Mouse (Mus musculus) liver, embryonic 14.5 days (tissue): ENCODE measurements around the gene Sulf2.

ENCODE experiments used
- CTCF ChIP-seq: IDR thresholded peaks from 2 replicates; pipeline ENCODE4 v1.5.1; 2016; ENCODE audit warnings: antibody characterized with exemption, low read depth, control low read depth
- EP300 ChIP-seq: IDR thresholded peaks from 2 replicates; pipeline ENCODE4 v1.6.1; 2016; ENCODE audit warnings: antibody characterized with exemption, low read depth

GRCm38 (mm10) chr2:166111831-166112250 lies 43.6 kb downstream of the Sulf2 start:
- TF ChIP-seq CTCF (no peak), EP300 (no peak)
